Mouse (Mus musculus) liver, adult 2 months (tissue): ENCODE measurements at regions not wholly inside any gene's neighbourhood (a gene's known extent, or its start where the extent isn't known, plus 50 kb on each side); places are given as distances from the start of the nearest gene placed in this dataset.

Source experiments
- CTCF ChIP-seq: fragments of 200-500 bp; IDR thresholded peaks from 2 replicates; pipeline ENCODE4 v1.5.1; 2011; ENCODE audit warnings: low read depth, low read length, control low read depth
- POLR2A ChIP-seq: fragments of 200-500 bp; IDR thresholded peaks from 2 replicates; pipeline ENCODE4 v1.6.1; 2011; ENCODE audit warnings: low read length, control low read depth; ENCODE audit not compliant: insufficient read depth; ENCODE audit errors: extremely low read depth

- no peak for TF ChIP-seq POLR2A
- no peak for TF ChIP-seq CTCF
Observed at GRCm38 (mm10) chr1:190239796-190240195, 69.3 kb upstream of the Prox1 start.
